Mouse (Mus musculus) inflammation-experienced regulatory T-cells (primary cell): ENCODE measurements around the gene Cd300ld. TPM values are rescaled to one million over a fixed set of nuclear protein-coding genes. Genes with fewer than 3 reads are reported as not detected.

Source experiments
- polyA plus RNA-seq, 2 experiments: library from polyadenylated mRNA; unstranded; fragments of 100-300 nt; shearing (Covaris generic); gene quantifications; one replicate each; pipeline ENCODE4 v1.2.1; 2017

The Cd300ld gene
- under 1 TPM in 1 of 2 experiments, not detected in 1; 0.17 TPM for polyA plus RNA-seq

GRCm38 (mm10) chr11:114989793-114990192 lies at the start of gene Cd300ld:
Cd300ld (minus strand) TSS chr11:114989922.

GRCm38 (mm10) chr11:115037669-115038068 lies 47.9 kb upstream of the Cd300ld start, which contains the start of gene Cd300ld5:
Cd300ld5 (minus strand) TSS chr11:115037769.

DNA sequence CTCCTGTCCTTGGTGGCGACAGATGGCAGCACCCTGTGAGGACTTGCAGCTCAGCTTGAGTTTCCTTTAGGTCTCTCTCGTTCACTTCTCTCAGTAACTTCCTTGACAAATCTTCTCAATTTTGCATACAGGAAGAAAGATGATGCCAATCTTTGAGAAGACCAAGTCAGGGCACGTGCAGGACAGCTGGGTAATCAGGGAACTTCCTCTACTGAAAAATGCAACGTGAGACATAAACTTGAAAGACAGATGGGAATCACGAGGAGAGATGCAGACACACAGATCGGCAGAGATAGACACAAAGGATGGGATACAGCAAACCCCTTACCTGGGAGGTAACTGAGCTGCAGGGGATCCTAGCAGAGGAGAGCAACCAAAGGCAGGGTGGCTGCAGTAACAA lies 37.2 kb upstream of the Cd300ld start, which contains the start of gene Cd300ld4:
Gene Cd300ld4 (minus strand): TSS at position 101 of the 400 bp plus-strand sequence.

GRCm38 (mm10) chr11:115016093-115016492 lies 26.4 kb upstream of the Cd300ld start, which contains the start of gene Cd300ld2:
Cd300ld2 (minus strand) TSS chr11:115016193.

GRCm38 (mm10) chr11:115001474-115002040 lies 11.8 kb upstream of the Cd300ld start, which contains the start of gene Cd300c2:
Cd300c2 (minus strand) TSS chr11:115001880.

DNA sequence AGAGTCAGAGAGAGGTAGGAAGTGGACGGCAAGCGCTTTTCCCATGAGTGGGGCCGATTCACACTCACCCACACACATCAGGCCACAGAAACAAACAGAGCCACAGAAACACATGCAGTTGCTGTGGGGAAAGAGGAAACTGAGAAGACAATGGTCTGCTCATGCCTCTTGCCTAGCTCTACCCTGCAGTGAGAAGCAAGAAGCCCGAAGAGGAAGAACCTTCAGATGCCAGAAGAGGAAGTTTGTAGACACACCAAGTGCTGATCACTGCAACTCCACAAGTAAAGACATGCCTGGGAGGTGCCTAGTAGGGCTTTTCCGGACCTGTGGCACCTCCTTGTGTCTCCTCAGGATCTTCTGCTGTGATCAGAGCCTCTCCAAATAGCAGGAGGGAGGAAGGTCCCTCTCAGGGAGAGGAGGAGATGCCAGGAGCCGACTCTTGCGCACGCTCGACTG lies 20.9 kb downstream of the Cd300ld start, which contains the start of gene Cd300c:
Gene Cd300c (minus strand): TSS at position 406 of the 456 bp plus-strand sequence.

GRCm38 (mm10) chr11:114934144-114934543 lies 55.6 kb downstream of the Cd300ld start, which contains the start of gene Cd300lb:
Cd300lb (minus strand) TSS chr11:114934386.

Other genes starting within 250 kb of the Cd300ld start
- under 1 TPM in 1 of 2 experiments, not detected in 1; 0.66 TPM for gene Kif19a, start 224.5 kb downstream of the Cd300ld start, polyA plus RNA-seq
- 1 to 10 TPM in 1 of 2 experiments, under 1 TPM in 1; 0.58 to 5.4 TPM for gene Btbd17, start 194.0 kb downstream of the Cd300ld start, polyA plus RNA-seq
- under 1 TPM in 1 of 2 experiments, not detected in 1; 0.43 TPM for gene Gpr142, start 191.0 kb downstream of the Cd300ld start, polyA plus RNA-seq
- gene Gprc5c, start 138.8 kb downstream of the Cd300ld start, polyA plus RNA-seq: 1 to 10 TPM in 1 of 2 experiments, under 1 TPM in 1; 0.68 to 1.9 TPM
- gene Cd300a, start 99.9 kb downstream of the Cd300ld start, polyA plus RNA-seq: 1 to 10 TPM in 1 of 2 experiments, under 1 TPM in 1; 0.05 to 2.3 TPM
- gene Cd300lb, start 55.5 kb downstream of the Cd300ld start, polyA plus RNA-seq: under 1 TPM in 1 of 2 experiments, not detected in 1; 0.13 TPM
- under 1 TPM in 1 of 2 experiments, not detected in 1; 0.61 TPM for gene Cd300c, start 20.8 kb downstream of the Cd300ld start, polyA plus RNA-seq
- under 1 TPM in 1 of 2 experiments, not detected in 1; 0.92 TPM for gene Cd300c2, start 12.0 kb upstream of the Cd300ld start, polyA plus RNA-seq
- gene Cd300ld2, start 26.3 kb upstream of the Cd300ld start, polyA plus RNA-seq: not detected
- gene Cd300ld4, start 37.1 kb upstream of the Cd300ld start, polyA plus RNA-seq: not detected
- not detected for gene Cd300ld5, start 47.8 kb upstream of the Cd300ld start, polyA plus RNA-seq
- gene Cd300ld3, start 58.5 kb upstream of the Cd300ld start, polyA plus RNA-seq: not detected
- gene Cd300e, start 72.3 kb upstream of the Cd300ld start, polyA plus RNA-seq: 1 to 10 TPM in 1 of 2 experiments, not detected in 1; 3.1 TPM
- 100 to 1,000 TPM; 154 to 188 TPM for gene Rab37, start 101.5 kb upstream of the Cd300ld start, polyA plus RNA-seq
- gene Cd300lf, start 144.1 kb upstream of the Cd300ld start, polyA plus RNA-seq: under 1 TPM; 0.39 to 0.98 TPM
- 100 to 1,000 TPM; 433 to 435 TPM for gene Slc9a3r1, start 173.4 kb upstream of the Cd300ld start, polyA plus RNA-seq
- 10 to 100 TPM; 15.3 to 15.4 TPM for gene Tmem104, start 197.6 kb upstream of the Cd300ld start, polyA plus RNA-seq
- gene Nat9, start 197.9 kb upstream of the Cd300ld start, polyA plus RNA-seq: 10 to 100 TPM; 14.0 to 15.7 TPM